In the genomic region with DNA sequence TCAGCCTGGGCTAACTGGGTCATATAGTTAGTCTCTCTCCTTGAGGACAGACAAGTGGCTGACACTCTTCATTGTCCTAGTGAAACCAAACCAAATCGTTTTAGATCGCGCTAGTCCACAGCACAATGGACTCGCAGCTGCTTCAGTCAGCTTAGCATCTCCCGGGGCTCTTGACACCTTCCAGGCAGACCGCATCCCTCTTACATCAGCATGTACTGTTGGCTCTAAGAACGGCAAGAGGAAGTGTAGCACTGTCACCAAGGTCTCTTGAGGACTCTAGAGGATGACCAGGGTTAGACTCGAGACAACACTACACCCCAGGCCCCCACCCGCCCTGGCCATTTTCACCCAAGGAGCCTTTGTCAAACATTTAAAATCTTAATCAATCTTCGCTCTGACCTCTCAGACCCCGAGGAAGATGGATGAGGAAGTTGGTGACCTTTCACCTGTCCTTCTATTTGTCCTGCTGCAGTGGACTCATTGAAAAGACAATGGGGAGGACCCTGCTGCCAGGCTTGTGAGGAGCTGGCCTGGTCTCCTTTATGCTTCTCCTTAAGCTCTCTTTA, we compare ENCODE assay signal across 10 mouse cellular contexts. TPM values are rescaled to one million over a fixed set of nuclear protein-coding genes. Genes with fewer than 3 reads are reported as not detected.
DNase-seq lines count a peak whose midpoint lies in the region; ATAC-seq lines count a peak whose summit lies in the region.
"Had no signal": no experiment of that assay in that cellular context is flagged by ENCODE, and none has a peak within 500 bp of the region (broad histone marks: within the 10 kb centered on the region; RNA-seq: fewer than 3 reads in every experiment).

No protein-coding gene starts in this region.

- peaks cover 43% of the 10 kb centered on the region for H3K4me1 ChIP-seq in forebrain, embryonic 11.5 days (replicated peaks; ENCODE audit: control insufficient read depth, insufficient read depth, low read length)
- peaks cover 78% of the 10 kb centered on the region for H3K4me1 ChIP-seq in limb, embryonic 13.5 days
- peaks cover 32% of the 10 kb centered on the region for H3K4me1 ChIP-seq in neural tube, embryonic 14.5 days (ENCODE audit: control insufficient read depth, insufficient read depth, low read length)

- no peak overlapping the region for H3K4me3 ChIP-seq in forebrain, embryonic 11.5 days (ENCODE audit: low read depth, low read length)
- no peak overlapping the region for H3K4me3 ChIP-seq in limb, embryonic 13.5 days
- 0 out of 2 replicates have a peak overlapping the region, but pooled peaks have one; percentile 3 for H3K4me3 ChIP-seq in neural tube, embryonic 14.5 days (ENCODE audit: low read depth, low read length)
- H3K4me3 ChIP-seq: lung, embryonic 15.5 days had no signal

- ATAC-seq in forebrain, embryonic 11.5 days (replicated peaks; ENCODE audit: low FRiP score), result no peak
- ATAC-seq in limb, embryonic 13.5 days (ENCODE audit: low FRiP score, low read depth), result no peak
- no peak for ATAC-seq in neural tube, embryonic 14.5 days (ENCODE audit: low read depth)

- H3K27ac ChIP-seq in forebrain, embryonic 11.5 days (ENCODE audit: low read depth, low read length), result no peak overlapping the region
- H3K27ac ChIP-seq in limb, embryonic 13.5 days, result no peak overlapping the region
- no peak overlapping the region for H3K27ac ChIP-seq in neural tube, embryonic 14.5 days (ENCODE audit: low read depth, low read length)
- H3K27ac ChIP-seq: lung, embryonic 15.5 days had no signal

- H3K4me2 ChIP-seq in forebrain, embryonic 11.5 days (ENCODE audit: low read depth, low read length, severe bottlenecking), result peak overlapping the region; percentile 40
- H3K4me2 ChIP-seq in limb, embryonic 13.5 days (replicated peaks), result peak overlapping the region; percentile 38
- peak overlapping the region; percentile 26; the same call in 1 of the 2 replicates for H3K4me2 ChIP-seq in neural tube, embryonic 14.5 days (ENCODE audit: low read depth, low read length)
- H3K4me2 ChIP-seq: lung, embryonic 15.5 days had no signal

- no peaks in the 10 kb centered on the region for H3K9me3 ChIP-seq in forebrain, embryonic 11.5 days (ENCODE audit: control insufficient read depth, low read length)
- H3K9me3 ChIP-seq in limb, embryonic 13.5 days, result no peaks in the 10 kb centered on the region
- H3K9me3 ChIP-seq in neural tube, embryonic 14.5 days (ENCODE audit: control insufficient read depth, low read length), result no peaks in the 10 kb centered on the region
- H3K9me3 ChIP-seq: lung, embryonic 15.5 days had no signal

- 6% methylated on average over 11 of the region's 11 CpGs for WGBS in forebrain, embryonic 11.5 days
- 48% methylated on average over 11 of the region's 11 CpGs for WGBS in limb, embryonic 13.5 days
- WGBS in neural tube, embryonic 14.5 days, result 12% methylated on average over 11 of the region's 11 CpGs

- H3K9ac ChIP-seq in forebrain, embryonic 11.5 days (ENCODE audit: low read length), result 0 out of 2 replicates have a peak overlapping the region, but pooled peaks have one; percentile 14
- peak overlapping the region; percentile 31; the same call in 1 of the 2 replicates for H3K9ac ChIP-seq in limb, embryonic 13.5 days
- no peak overlapping the region for H3K9ac ChIP-seq in neural tube, embryonic 14.5 days (replicated peaks; ENCODE audit: low read depth, low read length)
- H3K9ac ChIP-seq: lung, embryonic 15.5 days had no signal

- H3K36me3 ChIP-seq in forebrain, embryonic 11.5 days (ENCODE audit: control insufficient read depth, insufficient read depth, low read length), result peaks cover 3% of the 10 kb centered on the region; the same call in 1 of the 2 replicates
- peaks cover 53% of the 10 kb centered on the region for H3K36me3 ChIP-seq in limb, embryonic 13.5 days
- H3K36me3 ChIP-seq in neural tube, embryonic 14.5 days (ENCODE audit: control insufficient read depth, insufficient read depth, low read length), result no peaks in the 10 kb centered on the region

- no peaks in the 10 kb centered on the region for H3K27me3 ChIP-seq in forebrain, embryonic 11.5 days (ENCODE audit: control insufficient read depth, insufficient read depth, low read length)
- H3K27me3 ChIP-seq in limb, embryonic 13.5 days, result no peaks in the 10 kb centered on the region; the same call in 1 of the 2 replicates
- no peaks in the 10 kb centered on the region for H3K27me3 ChIP-seq in neural tube, embryonic 14.5 days (ENCODE audit: control insufficient read depth, insufficient read depth, low read length)
- H3K27me3 ChIP-seq: lung, embryonic 15.5 days had no signal

- DNase-seq in embryo, embryonic 10 days (ENCODE audit: low spot score), result peak; percentile 88
- peak; percentile 50 for DNase-seq in forebrain, embryonic 11.5 days (ENCODE audit: low spot score)
- no peak for DNase-seq in spleen, postnatal 36 days (ENCODE audit: low spot score in 2 of 2)
- DNase-seq in spleen, adult 18-20 months, result no peak
- DNase-seq in cerebellum, postnatal 4 days (ENCODE audit: low spot score in 2 of 2), result no peak
- DNase-seq: adrenal gland, postnatal 14 days; cerebellum, postnatal 10 days had no signal

RNA-seq across cellular contexts. Expression of gene Epha4, which starts 12.3 kb away (rescaled TPM):
- 38.4 and 42.9 TPM in 2 replicates for polyA plus RNA-seq in forebrain, embryonic 11.5 days (2014; fragmentation: Nextera tagmentation; extraction: Ambion mirVana)
- 58.9 and 59.5 TPM in 2 replicates for polyA plus RNA-seq in limb, embryonic 13.5 days (2015; fragmentation: Nextera tagmentation; extraction: Ambion mirVana)
- polyA plus RNA-seq in neural tube, embryonic 14.5 days (2014; fragmentation: Nextera tagmentation; extraction: Ambion mirVana), result 41.8 and 45.9 TPM in 2 replicates

Comparison
In these comparisons a context has a peak if more than half of its experiments do, and no peak if none do; other contexts are left out.
1. DNase-seq: peak in embryo, embryonic 10 days (single experiment) and forebrain, embryonic 11.5 days (single experiment); none in spleen, postnatal 36 days (0 of 2), spleen, adult 18-20 months (0 of 2) and cerebellum, postnatal 4 days (0 of 2).
2. Peak in every context shown above with its lines, with median percentiles within 50 percentile points of each other: H3K4me2 ChIP-seq.